Mouse (Mus musculus) B cell, adult 67 days (primary cell): Measurements from ENCODE around the gene Zscan10. TPM values are rescaled to one million over a fixed set of nuclear protein-coding genes. Genes with fewer than 3 reads are reported as not detected.

Source experiments
- total RNA-seq, 2 experiments: library from RNA; stranded (reverse); gene quantifications; 4 replicates each; pipeline ENCODE4 v1.2.4; 2023

Zscan10 gene
- total RNA-seq = not detected

DNA sequence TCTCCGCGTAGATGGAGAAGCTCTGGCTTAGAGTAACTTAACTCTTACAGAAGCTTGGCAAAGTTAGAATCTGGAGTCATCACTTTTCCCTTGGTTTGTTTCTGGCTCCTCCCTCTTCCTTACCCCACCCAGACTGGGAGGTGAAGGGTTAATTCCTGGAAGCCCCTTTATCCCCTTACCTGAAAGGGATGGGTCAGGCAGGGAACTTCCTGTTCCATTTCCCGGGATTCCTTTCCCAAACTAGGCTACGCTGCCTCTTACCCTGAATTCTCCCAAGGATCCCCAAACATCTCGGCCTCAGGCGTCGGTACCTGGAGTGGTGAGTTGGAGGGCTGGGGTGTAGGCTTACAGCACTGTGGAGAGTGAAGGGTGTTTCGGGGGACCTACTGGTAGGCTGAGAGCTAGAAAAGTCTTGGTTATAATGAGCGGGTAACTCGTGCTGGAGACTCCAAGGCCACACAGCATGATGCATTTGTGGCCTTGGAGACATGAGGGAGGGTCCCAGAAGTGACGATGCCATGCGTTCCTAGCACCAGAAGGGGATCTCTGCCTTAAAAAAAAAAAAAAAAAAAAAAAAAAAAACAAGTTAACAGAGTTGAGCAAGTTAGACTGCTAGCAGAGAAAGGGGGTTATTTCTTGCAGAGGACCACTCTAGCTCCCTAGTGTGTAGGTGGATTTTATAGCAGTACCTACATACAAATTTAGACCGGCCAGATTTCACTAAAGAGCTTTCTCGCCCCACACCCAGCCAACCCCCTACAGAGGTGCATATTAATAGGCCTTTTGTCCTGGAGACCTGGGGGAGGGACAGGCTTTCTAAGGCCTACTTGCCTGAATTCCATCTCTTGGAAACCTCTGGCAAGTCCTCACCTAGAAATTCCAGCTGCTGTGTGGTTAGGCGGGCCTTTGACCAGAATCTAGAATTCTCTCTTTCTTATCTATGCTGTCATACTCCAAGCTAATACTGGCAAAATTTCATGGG is at the start of gene Zscan10:
TSS of gene Zscan10 (plus strand) at position 216 of the 982 bp plus-strand sequence.

GRCm38 (mm10) chr17:23563595-23564367 is 36.9 kb upstream of the Zscan10 start, which contains the start of gene Zfp213:
Gene Zfp213, minus strand, starts transcription at chr17:23564238.

GRCm38 (mm10) chr17:23598582-23599552 is 1.8 kb upstream of the Zscan10 start, which contains the start of gene Zfp13:
Gene Zfp13, minus strand, starts transcription at chr17:23599487.

GRCm38 (mm10) chr17:23644613-23645495 is 44.2 kb downstream of the Zscan10 start, which contains the start of gene Mmp25:
Gene Mmp25, minus strand, starts transcription at chr17:23645277.

DNA sequence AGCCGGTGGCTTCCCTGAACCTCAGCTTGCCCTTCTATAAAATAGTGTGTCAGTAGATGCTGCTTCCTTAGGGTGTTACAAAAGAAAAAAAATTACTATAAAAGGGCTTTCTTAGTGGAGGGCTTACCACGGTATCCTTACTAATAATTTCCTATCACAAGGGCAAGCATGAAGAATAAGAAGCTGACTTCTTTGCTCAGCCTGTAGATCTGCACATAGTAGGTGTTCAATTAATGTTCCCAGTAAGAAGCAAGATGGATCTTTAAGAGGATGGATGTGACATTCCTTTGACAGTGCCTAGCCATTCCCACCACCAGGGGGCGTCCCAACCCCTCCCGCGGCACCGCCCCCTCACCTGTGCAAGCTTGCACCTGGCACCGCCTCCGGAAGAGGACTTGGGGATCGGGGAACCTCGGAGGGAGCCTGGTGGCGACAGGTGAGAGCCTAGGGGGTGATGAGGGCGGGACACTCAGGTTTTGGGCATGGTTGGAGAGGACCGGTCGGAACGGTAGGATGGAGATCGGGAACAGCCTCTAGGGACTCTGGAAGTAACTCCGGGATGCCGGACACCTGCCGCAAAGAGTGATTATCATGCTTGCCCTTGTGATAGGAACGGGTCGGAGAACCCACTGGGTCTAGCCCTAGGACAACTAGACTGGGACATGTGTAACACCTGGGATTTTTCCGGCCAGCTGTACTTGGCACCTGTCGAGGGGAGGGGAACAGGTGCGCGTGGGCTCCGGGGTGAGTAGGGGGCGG is 59.6 kb downstream of the Zscan10 start, which contains the start of gene Bicdl2:
TSS of gene Bicdl2 (plus strand) at position 390 of the 759 bp plus-strand sequence.

Other genes with a start within 250 kb of the Zscan10 start
- not detected for gene Vmn2r116, start 216.3 kb upstream of the Zscan10 start, total RNA-seq
- not detected for gene Vmn2r117, start 121.2 kb upstream of the Zscan10 start, total RNA-seq
- 10 to 100 TPM in 1 of 2 experiments, 1 to 10 TPM in 1; 8.3 to 11.5 TPM for gene Zfp213, start 36.6 kb upstream of the Zscan10 start, total RNA-seq
- not detected for gene Zfp13, start 1.4 kb upstream of the Zscan10 start, total RNA-seq
- gene Mmp25, start 44.4 kb downstream of the Zscan10 start, total RNA-seq = not detected
- under 1 TPM in 1 of 2 experiments, not detected in 1; 0.36 TPM for gene Bicdl2, start 59.6 kb downstream of the Zscan10 start, total RNA-seq
- 10 to 100 TPM; 40.1 to 46.3 TPM for gene Hcfc1r1, start 72.7 kb downstream of the Zscan10 start, total RNA-seq
- gene Thoc6, start 73.0 kb downstream of the Zscan10 start, total RNA-seq = 10 to 100 TPM; 24.5 to 27.7 TPM
- 10 to 100 TPM; 10.2 to 15.2 TPM for gene Tnfrsf12a, start 76.6 kb downstream of the Zscan10 start, total RNA-seq
- gene Cldn6, start 78.4 kb downstream of the Zscan10 start, total RNA-seq = not detected
- gene Cldn9, start 83.2 kb downstream of the Zscan10 start, total RNA-seq = not detected
- gene 1520401A03Rik, start 121.9 kb downstream of the Zscan10 start, total RNA-seq = not detected
- 10 to 100 TPM; 32.9 to 38.9 TPM for gene Pkmyt1, start 125.5 kb downstream of the Zscan10 start, total RNA-seq
- gene Paqr4, start 140.0 kb downstream of the Zscan10 start, total RNA-seq = 1 to 10 TPM in 1 of 2 experiments, under 1 TPM in 1; 0.20 to 1.0 TPM
- gene Kremen2, start 145.0 kb downstream of the Zscan10 start, total RNA-seq = not detected
- 10 to 100 TPM; 24.9 to 32.8 TPM for gene Flywch1, start 170.7 kb downstream of the Zscan10 start, total RNA-seq
- not detected for gene Flywch2, start 185.2 kb downstream of the Zscan10 start, total RNA-seq
- 1,000 to 10,000 TPM; 1,310 to 1,340 TPM for gene Srrm2, start 189.7 kb downstream of the Zscan10 start, total RNA-seq
- gene Elob, start 228.3 kb downstream of the Zscan10 start, total RNA-seq = 100 to 1,000 TPM; 164 to 171 TPM
- not detected for gene Prss33, start 235.2 kb downstream of the Zscan10 start, total RNA-seq
- gene Prss32, start 243.0 kb downstream of the Zscan10 start, total RNA-seq = not detected
- gene Prss41, start 243.3 kb downstream of the Zscan10 start, total RNA-seq = under 1 TPM in 1 of 2 experiments, not detected in 1; 0.41 TPM